Mouse (Mus musculus) forelimb bud, embryonic 11.5 days (tissue): ENCODE measurements at regions not wholly inside any gene's neighbourhood (a gene's known extent, or its start where the extent isn't known, plus 50 kb on each side); places are given as distances from the start of the nearest gene placed in this dataset.

Experiments
- DNase-seq: peaks from one replicate; pipeline ENCODE4 v3.0.0-alpha.2; 2012; ENCODE audit warnings: low read depth, low spot score

DNA sequence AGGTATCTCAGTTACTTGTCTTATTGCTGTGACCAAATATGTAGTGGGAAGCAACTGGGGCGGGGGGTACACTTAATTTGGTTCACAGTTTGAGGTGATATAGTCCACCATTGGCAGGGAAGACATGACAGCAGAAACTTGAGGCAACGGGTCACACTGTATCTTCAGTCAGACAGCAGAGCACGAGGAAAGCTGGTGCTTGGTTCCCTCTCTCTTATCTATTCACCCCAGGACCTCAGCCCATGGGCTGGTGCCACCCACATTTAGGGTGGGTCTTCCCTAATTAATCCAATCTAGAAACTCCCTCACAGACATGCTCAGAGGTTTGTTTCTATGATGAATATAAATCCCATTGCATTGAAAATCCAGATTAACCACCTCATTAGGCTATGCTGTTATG lies 56.5 kb downstream of the Otud1 start:
- no peak for DNase-seq

DNA sequence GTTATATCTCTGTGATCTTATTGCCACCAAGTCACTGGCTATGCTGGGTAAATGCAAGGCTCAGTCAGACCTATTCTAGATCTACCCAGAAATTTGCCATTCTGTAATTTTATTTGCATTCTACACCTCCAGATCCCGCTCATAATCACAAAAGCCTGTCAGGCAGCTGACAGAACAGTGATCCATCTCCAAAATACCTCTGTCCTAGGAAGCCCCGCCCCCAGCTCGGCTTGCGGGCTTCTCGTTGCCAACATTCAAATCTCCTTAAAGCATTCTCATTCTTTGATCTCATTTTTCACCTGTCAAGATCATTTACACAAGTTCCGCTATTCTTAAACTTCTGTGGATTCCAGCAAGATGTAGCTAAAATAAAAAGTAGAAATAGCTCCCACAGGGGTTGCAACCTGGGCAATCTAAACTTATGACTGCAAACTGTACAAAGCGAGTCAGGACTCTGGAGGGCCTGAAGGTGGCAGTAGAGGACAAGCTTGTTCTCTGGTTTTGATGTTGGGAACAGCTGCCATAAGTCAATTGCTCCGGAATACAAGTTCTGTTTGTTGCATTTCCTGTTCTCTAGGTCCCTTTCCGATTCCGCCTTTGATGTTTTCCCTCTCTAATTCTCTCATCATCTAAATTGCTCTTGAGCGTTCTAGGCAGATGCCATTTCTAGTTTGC lies 58.1 kb downstream of the Otud1 start:
- peak; percentile 78 for DNase-seq

DNA sequence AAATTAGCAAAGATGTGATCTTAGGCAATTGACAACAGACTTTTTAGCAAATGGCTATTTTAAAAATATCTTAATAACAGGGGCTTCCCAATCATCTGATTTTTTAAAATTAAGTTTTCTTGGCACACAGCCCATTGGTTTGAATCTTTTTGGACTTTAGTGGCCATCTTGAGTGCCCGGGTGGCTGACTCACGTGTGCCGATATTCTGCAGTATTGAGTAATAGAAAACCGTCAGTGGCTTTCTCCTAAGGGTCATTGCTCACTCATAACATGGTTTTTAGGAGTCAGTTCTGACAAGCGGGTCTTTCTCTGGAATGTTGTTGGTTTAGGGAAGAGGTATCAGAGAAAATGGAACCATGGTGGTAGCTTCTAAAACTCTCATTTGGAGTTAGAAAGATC lies 58.8 kb downstream of the Otud1 start:
- DNase-seq: no peak

DNA sequence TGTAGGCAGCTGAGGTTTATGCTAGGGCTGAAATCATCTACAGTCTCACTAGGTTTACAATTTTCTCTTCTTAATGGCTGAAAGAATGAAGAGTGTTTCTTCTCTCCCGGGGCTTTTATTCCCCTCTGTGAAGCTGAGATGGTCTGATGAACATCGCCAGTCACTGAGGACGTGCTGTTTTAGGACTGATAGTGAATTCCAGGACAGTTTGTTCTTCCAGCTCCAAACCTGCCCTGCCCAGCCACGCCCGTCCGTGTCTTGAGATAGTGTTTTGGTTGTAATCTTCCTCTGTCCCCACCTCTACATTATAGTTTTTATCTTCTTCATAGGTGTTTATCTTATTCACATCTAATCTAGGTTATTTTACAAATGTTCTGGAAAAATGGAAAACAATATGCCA lies 68.5 kb downstream of the Otud1 start:
- no peak for DNase-seq

GRCm38 (mm10) chr2:19726904-19727303 lies 69.4 kb downstream of the Otud1 start:
- DNase-seq: peak; percentile 35

GRCm38 (mm10) chr2:19732922-19733859 lies 75.6 kb downstream of the Otud1 start:
- DNase-seq: no peak

- no peak for DNase-seq
These were observed 76.8 kb downstream of the Otud1 start for GRCm38 (mm10) chr2:19734164-19734870.

GRCm38 (mm10) chr2:19741508-19741907 lies 84.0 kb downstream of the Otud1 start:
- no peak for DNase-seq

- no peak for DNase-seq
These were observed 85.9 kb downstream of the Otud1 start for GRCm38 (mm10) chr2:19743467-19743866.

DNA sequence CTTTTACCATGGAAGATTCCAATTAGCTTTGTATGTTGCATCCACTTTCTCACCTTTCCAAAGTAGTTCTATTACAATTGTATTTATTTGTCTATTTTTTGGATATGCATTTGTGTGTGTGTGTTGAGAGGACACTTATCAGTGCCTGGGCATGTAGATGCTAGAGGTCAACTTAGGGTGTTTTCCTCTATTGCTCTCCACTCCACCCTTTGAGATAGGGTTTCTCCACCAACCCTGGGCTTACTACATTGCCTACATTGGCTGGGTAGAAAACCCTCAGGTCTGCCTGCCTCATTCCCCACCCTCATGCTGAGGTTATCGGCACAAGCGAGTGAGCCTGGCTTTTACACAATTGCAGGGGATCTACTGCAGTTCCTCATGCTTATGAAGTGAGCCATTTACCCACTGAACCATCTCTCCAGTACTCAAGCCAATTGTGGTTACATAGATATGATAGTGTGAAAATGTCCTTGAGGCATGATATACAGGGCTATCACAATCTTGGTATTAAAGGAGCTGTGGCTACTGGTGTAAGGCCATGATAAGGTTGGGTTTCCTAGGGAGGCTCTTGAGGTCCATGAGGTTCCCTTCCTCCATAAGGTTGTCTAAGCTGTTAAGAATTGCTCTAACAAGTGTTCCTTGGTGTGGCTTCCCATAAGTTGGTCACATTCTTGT lies 87.6 kb downstream of the Otud1 start:
- no peak for DNase-seq

- no peak for DNase-seq
These were observed 95.2 kb downstream of the Otud1 start for GRCm38 (mm10) chr2:19752753-19753152.

DNA sequence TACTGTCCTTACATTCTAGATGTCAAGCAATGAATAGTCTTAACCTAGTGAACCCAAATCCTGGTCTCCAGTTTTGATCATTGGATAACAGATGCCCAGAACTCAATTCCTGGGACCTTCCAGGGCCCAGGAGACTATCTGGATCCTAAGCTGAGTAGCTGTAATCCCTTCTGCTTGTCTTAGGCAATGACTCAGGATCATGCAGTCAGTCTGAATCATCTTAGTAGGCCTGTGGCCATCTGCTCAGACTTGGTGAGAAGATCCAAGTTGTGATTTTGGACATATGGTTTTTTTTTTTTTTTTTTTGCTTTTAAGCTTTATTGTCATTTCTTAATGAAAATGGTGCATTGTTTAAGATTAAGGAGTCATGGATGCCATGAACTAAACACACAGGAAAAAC lies 95.9 kb downstream of the Otud1 start:
- no peak for DNase-seq

DNA sequence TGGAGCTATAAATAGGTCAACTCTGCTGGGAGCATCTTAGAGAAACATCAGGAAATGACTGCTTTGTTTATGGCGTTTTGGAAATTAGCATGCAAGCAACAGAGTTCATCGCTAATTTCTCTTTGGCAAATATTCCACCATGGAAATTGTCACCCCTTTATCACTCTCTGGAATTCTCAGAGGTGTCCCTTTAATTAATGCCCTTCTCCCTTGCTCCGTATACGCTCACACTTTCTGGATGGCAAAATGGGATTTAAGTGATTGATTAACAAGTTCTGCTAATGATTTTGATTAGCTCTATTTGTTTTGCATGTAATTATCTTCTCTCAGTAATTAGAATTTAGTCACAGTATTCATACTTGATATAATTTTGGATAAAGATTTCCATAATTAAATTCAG lies 100.4 kb downstream of the Otud1 start:
- DNase-seq: no peak

DNA sequence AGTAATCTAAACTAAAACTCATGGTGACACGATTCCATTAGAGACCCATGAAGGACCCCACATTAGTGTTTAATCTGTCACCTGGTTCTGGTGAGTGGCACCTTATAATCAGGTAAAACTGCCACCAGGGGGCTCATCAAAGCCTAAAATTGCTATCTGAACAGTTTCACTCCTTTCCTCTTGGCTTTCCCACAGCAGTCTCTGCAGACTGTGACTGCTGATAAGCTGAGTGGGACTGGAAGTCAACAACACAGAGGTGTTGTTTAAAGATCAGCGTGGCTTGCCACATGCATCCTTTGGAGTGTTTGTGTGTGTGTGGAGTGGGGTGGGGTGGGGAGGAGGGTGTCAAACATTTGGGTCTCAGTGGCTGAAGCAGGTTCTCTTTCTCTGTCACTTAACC lies 101.6 kb downstream of the Otud1 start:
- no peak for DNase-seq

- no peak for DNase-seq
These were observed 102.0 kb downstream of the Otud1 start for GRCm38 (mm10) chr2:19759577-19759976.

- no peak for DNase-seq
These were observed 105.4 kb downstream of the Otud1 start for GRCm38 (mm10) chr2:19762996-19763395.

GRCm38 (mm10) chr2:19784913-19785312 lies 124.7 kb upstream of the Etl4 start:
- DNase-seq: no peak

GRCm38 (mm10) chr2:19785663-19786260 lies 123.8 kb upstream of the Etl4 start:
- no peak for DNase-seq

- no peak for DNase-seq
These were observed 117.4 kb upstream of the Etl4 start for GRCm38 (mm10) chr2:19792177-19792576.

DNA sequence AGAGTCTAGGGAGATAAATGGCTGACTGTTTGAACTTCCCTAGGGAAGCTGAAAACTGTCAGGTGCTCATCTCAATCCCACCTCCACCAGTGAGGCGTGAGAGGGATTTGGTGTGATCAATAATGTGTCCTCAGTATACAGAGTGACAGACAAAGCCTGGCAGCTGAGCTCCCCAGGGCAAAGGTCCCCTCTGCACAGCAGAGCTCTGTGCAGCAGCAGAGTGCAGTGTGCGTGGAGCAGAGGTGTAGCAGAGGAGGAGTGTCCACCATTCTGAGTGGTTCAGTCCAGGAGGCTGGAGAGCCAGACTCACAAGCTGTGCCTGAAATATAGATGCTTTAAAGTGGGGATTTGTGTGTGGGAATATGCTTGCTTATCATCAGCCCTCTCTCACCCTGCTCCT lies 112.8 kb upstream of the Etl4 start:
- DNase-seq: no peak
